Mouse (Mus musculus) hindbrain, embryonic 14.5 days (tissue): ENCODE data around the gene Kif7. TPM values are rescaled to one million over a fixed set of nuclear protein-coding genes. Genes with fewer than 3 reads are reported as not detected.

Source experiments
- ATAC-seq: fragments of 200-750 bp; cut with Nextera tagmentation; 2 replicates; pipeline ENCODE4 v1.8.0; 2017; ENCODE audit warnings: moderate number of reproducible peaks, mild to moderate bottlenecking, moderate TSS enrichment, moderate library complexity; ENCODE audit not compliant: low FRiP score
- DNase-seq: peaks from one replicate; pipeline ENCODE4 v3.0.0-alpha.2; 2015; ENCODE audit warnings: low spot score
- H3K27ac ChIP-seq: fragments of 300-500 bp; sonication (generic); 2 replicates; pipeline ENCODE4 v1.5.1; 2014; ENCODE audit warnings: mild to moderate bottlenecking, moderate library complexity
- H3K27me3 ChIP-seq: fragments of 300-500 bp; sonication (generic); 2 replicates; pipeline ENCODE4 v1.6.1; 2014; ENCODE audit warnings: mild to moderate bottlenecking, low read length, mixed read lengths; ENCODE audit not compliant: control insufficient read depth, insufficient read depth
- H3K36me3 ChIP-seq: fragments of 300-500 bp; sonication (generic); replicated peaks from 2 replicates; pipeline ENCODE4 v1.6.1; 2014; ENCODE audit not compliant: control insufficient read depth, insufficient read depth
- H3K4me1 ChIP-seq: fragments of 300-500 bp; sonication (generic); replicated peaks from 2 replicates; pipeline ENCODE4 v1.6.1; 2014; ENCODE audit warnings: antibody characterized with exemption, low read length, mixed read lengths; ENCODE audit not compliant: control insufficient read depth, insufficient read depth
- H3K4me2 ChIP-seq: fragments of 300-500 bp; sonication (generic); replicated peaks from 2 replicates; pipeline ENCODE4 v1.6.1; 2014; ENCODE audit warnings: mild to moderate bottlenecking, moderate library complexity
- H3K4me3 ChIP-seq: fragments of 300-500 bp; sonication (generic); replicated peaks from 2 replicates; pipeline ENCODE4 v1.5.1; 2014; ENCODE audit warnings: mild to moderate bottlenecking, low read length
- H3K9ac ChIP-seq: fragments of 300-500 bp; sonication (generic); 2 replicates; pipeline ENCODE4 v1.6.1; 2014
- H3K9me3 ChIP-seq: fragments of 300-500 bp; sonication (generic); 2 replicates; pipeline ENCODE4 v1.6.1; 2016; ENCODE audit warnings: low read length; ENCODE audit not compliant: control insufficient read depth
- WGBS: fragments of 180-500 bp; shearing (Covaris S2); extraction: QIAGEN DNeasy Blood & Tissue Kit; methylation state at CpG from one replicate; pipeline ENCODE4 v1.1.7; 2014; 5-methylcytosine and 5-hydroxymethylcytosine counted together
- polyA plus RNA-seq: library from polyadenylated mRNA; unstranded; fragments of >200 nt; fragmentation: Nextera tagmentation; extraction: Ambion mirVana; gene quantifications from 2 replicates; pipeline ENCODE4 v1.2.1, GENCODE M21; 2014

Kif7 gene
- polyA plus RNA-seq, 1 experiment from 2014 or later: 2.0 TPM

DNA sequence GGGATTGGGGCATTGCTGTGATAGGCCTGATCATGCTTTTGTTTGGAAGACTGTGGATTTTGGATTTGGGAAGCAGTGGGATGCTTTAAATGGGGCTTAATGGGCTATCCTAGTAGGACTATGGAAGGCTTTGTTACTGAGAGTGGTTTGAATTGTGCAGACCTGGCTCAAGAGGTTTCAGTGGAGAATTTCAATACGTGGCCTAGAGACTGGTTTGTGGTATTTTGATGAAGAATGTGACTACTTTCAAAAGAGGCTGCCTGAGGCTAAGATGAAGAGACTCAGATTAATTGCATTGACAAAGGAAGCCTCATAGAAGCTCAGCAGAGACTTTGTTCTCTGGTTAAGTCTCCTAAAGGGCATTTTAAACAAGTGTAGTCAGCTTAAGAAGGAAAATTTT, 60.9 kb downstream of the Kif7 start:
- Histone ChIP-seq H3K4me3 (no peak overlapping the region), H3K27me3 (no peaks in the 10 kb centered on the region), H3K27ac (no peak overlapping the region), H3K4me1 (0 out of 2 replicates have a peak, but pooled peaks cover 3% of the 10 kb centered on the region), H3K36me3 (no peaks in the 10 kb centered on the region), H3K4me2 (no peak overlapping the region), H3K9ac (no peak overlapping the region), H3K9me3 (no peaks in the 10 kb centered on the region)
- ATAC-seq: no peak
- WGBS: 22% methylated on average over 1 of the region's 1 CpGs
- no peak for DNase-seq

GRCm38 (mm10) chr7:79654185-79654584, 61.3 kb downstream of the Kif7 start:
- Histone ChIP-seq H3K27me3 (no peaks in the 10 kb centered on the region), H3K4me3 (no peak overlapping the region), H3K9ac (no peak overlapping the region), H3K36me3 (no peaks in the 10 kb centered on the region), H3K27ac (no peak overlapping the region), H3K9me3 (no peaks in the 10 kb centered on the region), H3K4me2 (no peak overlapping the region), H3K4me1 (no peaks in the 10 kb centered on the region)
- no peak for ATAC-seq
- no peak for DNase-seq
- WGBS: 97% methylated on average over 1 of the region's 1 CpGs

DNA sequence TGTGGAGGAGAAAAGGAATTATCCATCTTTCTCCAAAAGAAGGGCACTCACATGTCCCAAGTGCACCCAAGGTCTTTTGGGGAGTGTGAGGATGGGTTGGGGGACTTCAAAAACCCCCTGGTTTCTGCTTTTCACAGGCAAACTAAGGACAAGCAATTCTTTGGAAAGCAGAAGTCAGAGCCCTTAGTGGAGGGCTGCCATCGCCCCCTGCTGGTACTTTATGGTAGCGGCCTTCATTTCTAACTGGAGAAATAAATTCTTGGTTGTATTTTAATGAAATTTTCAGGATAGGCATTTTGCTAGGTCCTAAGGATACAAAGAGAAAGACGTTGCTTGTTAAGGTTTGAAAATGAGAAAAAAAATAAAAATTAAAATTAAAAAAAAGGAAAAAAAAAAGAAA, 66.5 kb downstream of the Kif7 start:
- no peak overlapping the region for H3K4me3 ChIP-seq
- no peaks in the 10 kb centered on the region for H3K27me3 ChIP-seq
- H3K4me1 ChIP-seq: no peaks in the 10 kb centered on the region
- H3K27ac ChIP-seq: no peak overlapping the region
- 12% methylated on average over 3 of the region's 3 CpGs for WGBS
- H3K36me3 ChIP-seq: no peaks in the 10 kb centered on the region
- no peak for ATAC-seq
- no peaks in the 10 kb centered on the region for H3K9me3 ChIP-seq
- peak; percentile 83 for DNase-seq
- H3K4me2 ChIP-seq: no peak overlapping the region
- H3K9ac ChIP-seq: no peak overlapping the region

Other genes starting within 250 kb of the Kif7 start
- gene Polg, start 249.4 kb downstream of the Kif7 start, polyA plus RNA-seq: 26.3 and 28.9 TPM in 2 replicates
- gene Rhcg, start 98.1 kb downstream of the Kif7 start, polyA plus RNA-seq: 3.7 and 5.0 TPM in 2 replicates
- 1.8 and 2.8 TPM in 2 replicates for gene Ticrr, start 55.5 kb downstream of the Kif7 start, polyA plus RNA-seq
- 0.19 and 0.26 TPM in 2 replicates for gene Plin1, start 17.2 kb upstream of the Kif7 start, polyA plus RNA-seq
- 14.3 and 14.4 TPM in 2 replicates for gene Pex11a, start 27.4 kb upstream of the Kif7 start, polyA plus RNA-seq
- 0.57 and 1.0 TPM in 2 replicates for gene Wdr93, start 27.4 kb upstream of the Kif7 start, polyA plus RNA-seq
- 0.16 TPM in 1 of 2 replicates, not detected in the other for gene Mesp1, start 78.1 kb upstream of the Kif7 start, polyA plus RNA-seq
- 1.3 and 1.4 TPM in 2 replicates for gene Mesp2, start 95.0 kb upstream of the Kif7 start, polyA plus RNA-seq
- gene Anpep, start 145.3 kb upstream of the Kif7 start, polyA plus RNA-seq: 4.2 and 6.6 TPM in 2 replicates
- 46.4 and 49.0 TPM in 2 replicates for gene Ap3s2, start 204.9 kb upstream of the Kif7 start, polyA plus RNA-seq
- gene Arpin, start 219.6 kb upstream of the Kif7 start, polyA plus RNA-seq: 18.7 and 19.8 TPM in 2 replicates